Mouse (Mus musculus): ENCODE measurements around the gene Rad54l. TPM values are rescaled to one million over a fixed set of nuclear protein-coding genes. Genes with fewer than 3 reads are reported as not detected.

Gene Rad54l
- polyA plus RNA-seq (2015; fragmentation: Nextera tagmentation; extraction: Ambion mirVana): 30.5 and 31.3 TPM in 2 replicates

DNA sequence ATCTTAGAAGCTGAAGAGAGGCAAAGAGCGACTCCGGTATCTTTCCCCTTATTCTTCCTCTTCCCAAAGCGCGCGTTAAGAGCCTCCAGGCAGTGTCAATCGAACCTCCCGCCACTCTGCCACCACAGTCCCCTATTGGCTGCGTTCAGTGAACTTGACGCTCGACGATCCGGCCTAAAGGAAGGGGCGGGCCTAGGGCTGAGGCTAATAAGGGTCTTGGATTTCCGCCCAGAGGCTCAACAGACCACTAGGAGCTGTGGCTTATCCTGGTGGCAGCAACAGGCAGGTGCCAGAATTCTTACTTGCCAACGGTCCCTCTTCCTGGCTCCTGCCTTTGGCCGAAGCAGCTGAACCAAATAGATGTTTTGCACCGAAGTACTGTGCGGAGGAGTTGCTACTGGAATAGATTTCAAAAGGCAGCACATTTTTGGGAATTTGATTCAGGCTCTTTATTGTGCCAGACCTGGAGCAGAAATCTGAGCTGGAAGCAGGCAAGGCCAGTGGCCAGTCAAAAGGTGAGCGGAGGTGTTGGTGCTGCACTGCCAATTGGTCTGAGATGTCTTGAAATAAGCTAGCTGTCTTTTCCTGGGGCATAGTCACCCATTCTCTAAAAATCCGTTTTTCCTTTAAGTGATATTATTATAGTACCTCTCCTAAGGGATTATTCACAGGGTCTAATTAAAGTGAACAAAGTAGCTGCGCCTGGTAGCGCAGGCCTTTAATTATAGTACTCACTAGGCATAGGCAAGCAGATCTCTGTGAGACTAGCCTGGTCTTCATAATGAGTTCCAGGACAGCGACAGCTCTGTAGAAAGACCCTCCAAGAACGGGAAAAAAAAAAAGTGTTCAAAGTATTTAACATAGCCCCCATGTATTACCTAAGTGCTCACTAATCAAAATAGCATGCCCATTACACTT lies at the start of gene Rad54l, which contains the start of gene Pomgnt1:
TSS of gene Rad54l (minus strand) at position 89 of the 918 bp plus-strand sequence.
TSS of gene Pomgnt1 (plus strand) at position 239 of the 918 bp plus-strand sequence.
- Histone ChIP-seq H3K9ac (ENCODE audit: low read length) (peak within 1 kb of the TSS; percentile 72), H3K4me2 (ENCODE audit: low read depth, low read length) (peak within 1 kb of the TSS; percentile 61), H3K27me3 (ENCODE audit: control insufficient read depth, insufficient read depth, low read depth, low read length) (no peaks in the 10 kb centered on the region), H3K4me3 (ENCODE audit: low read length) (peak within 1 kb of the TSS; percentile 57), H3K9me3 (ENCODE audit: control insufficient read depth, low read length) (no peaks in the 10 kb centered on the region), H3K27ac (ENCODE audit: low read length) (peak within 1 kb of the TSS; percentile 60), H3K36me3 (ENCODE audit: control insufficient read depth, insufficient read depth, low read length) (no peaks in the 10 kb centered on the region), H3K4me1 (replicated peaks; ENCODE audit: control insufficient read depth, insufficient read depth, low read length) (peaks cover 9% of the 10 kb centered on the region)
- ATAC-seq (ENCODE audit: low read depth): peak; percentile 99
- WGBS: 4% methylated on average over 24 of the region's 24 CpGs

- Histone ChIP-seq H3K9me3 (ENCODE audit: control insufficient read depth, low read length) (no peaks in the 10 kb centered on the region), H3K4me1 (replicated peaks; ENCODE audit: control insufficient read depth, insufficient read depth, low read length) (peaks cover 33% of the 10 kb centered on the region), H3K4me3 (ENCODE audit: low read length) (no peak within 1 kb of the TSS), H3K36me3 (ENCODE audit: control insufficient read depth, insufficient read depth, low read length) (no peaks in the 10 kb centered on the region), H3K4me2 (ENCODE audit: low read depth, low read length) (no peak within 1 kb of the TSS), H3K27me3 (ENCODE audit: control insufficient read depth, insufficient read depth, low read depth, low read length) (no peaks in the 10 kb centered on the region), H3K9ac (ENCODE audit: low read length) (no peak within 1 kb of the TSS), H3K27ac (ENCODE audit: low read length) (no peak within 1 kb of the TSS)
- no peak for ATAC-seq (ENCODE audit: low read depth)
- 81% methylated on average over 6 of the region's 6 CpGs for WGBS
These were observed 49.6 kb upstream of the Rad54l start, which contains the start of the genes 1700042G07Rik and Gm49337 for GRCm38 (mm10) chr4:116173072-116173471. Gene 1700042G07Rik (plus strand): TSS chr4:116173372. Gene Gm49337 (plus strand): TSS chr4:116173384.

- no peak for ATAC-seq (ENCODE audit: low read depth)
- WGBS: 61% methylated on average over 3 of the region's 3 CpGs
- H3K4me3 ChIP-seq (ENCODE audit: low read length): no peak overlapping the region
- no peak overlapping the region for H3K4me2 ChIP-seq (ENCODE audit: low read depth, low read length)
- H3K9ac ChIP-seq (ENCODE audit: low read length): no peak overlapping the region
- no peaks in the 10 kb centered on the region for H3K9me3 ChIP-seq (ENCODE audit: control insufficient read depth, low read length)
- no peaks in the 10 kb centered on the region for H3K27me3 ChIP-seq (ENCODE audit: control insufficient read depth, insufficient read depth, low read depth, low read length)
- H3K36me3 ChIP-seq (ENCODE audit: control insufficient read depth, insufficient read depth, low read length): no peaks in the 10 kb centered on the region
- H3K4me1 ChIP-seq (replicated peaks; ENCODE audit: control insufficient read depth, insufficient read depth, low read length): peaks cover 16% of the 10 kb centered on the region
- no peak overlapping the region for H3K27ac ChIP-seq (ENCODE audit: low read length)
These were observed 45.8 kb upstream of the Rad54l start for GRCm38 (mm10) chr4:116169353-116169672.

DNA sequence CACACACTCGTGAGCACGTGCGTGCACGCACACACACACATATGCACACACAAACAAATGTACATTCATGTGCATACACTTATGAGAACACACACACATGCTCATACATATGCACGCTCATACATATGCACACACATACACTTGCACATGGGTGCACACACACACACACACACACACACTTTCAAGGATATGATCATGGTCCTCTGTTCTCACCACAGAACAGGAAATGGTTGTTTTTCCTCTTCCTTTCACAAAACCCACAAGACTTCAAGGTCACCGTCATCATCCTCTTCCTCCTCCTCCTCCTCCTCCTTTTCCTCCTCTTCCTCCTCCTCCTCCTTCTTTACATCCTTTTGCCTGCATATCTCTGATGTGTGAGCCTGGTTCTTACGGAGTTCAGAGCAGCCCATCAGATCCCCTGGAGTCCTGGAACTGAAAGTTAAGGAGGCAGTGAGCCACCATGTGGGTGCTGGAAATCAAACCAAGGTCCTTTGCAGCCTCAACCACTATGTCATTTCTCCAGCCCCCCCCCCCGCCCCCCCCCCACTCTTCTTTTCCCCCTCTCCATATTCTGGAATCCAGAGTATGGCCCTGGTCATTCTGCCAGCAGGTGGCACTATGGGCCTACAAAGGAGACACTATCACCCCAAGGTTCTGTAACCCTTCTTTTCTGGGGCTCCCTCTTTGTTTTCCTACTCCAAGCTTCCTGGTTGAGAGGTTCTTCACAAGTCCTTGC lies 45.3 kb upstream of the Rad54l start:
- ATAC-seq (ENCODE audit: low read depth): peak; percentile 41; the same call in 1 of the 2 replicates
- H3K9ac ChIP-seq (ENCODE audit: low read length): no peak overlapping the region

GRCm38 (mm10) chr4:116167404-116167803 lies 43.9 kb upstream of the Rad54l start, which contains the start of gene Tspan1:
Gene Tspan1 (minus strand): TSS chr4:116167601.
- no peaks in the 10 kb centered on the region for H3K36me3 ChIP-seq (ENCODE audit: control insufficient read depth, insufficient read depth, low read length)
- no peak within 1 kb of the TSS for H3K4me3 ChIP-seq (ENCODE audit: low read length)
- H3K27ac ChIP-seq (ENCODE audit: low read length): peak within 1 kb of the TSS; percentile 50
- peak within 1 kb of the TSS; percentile 22; the same call in 1 of the 2 replicates for H3K4me2 ChIP-seq (ENCODE audit: low read depth, low read length)
- ATAC-seq (ENCODE audit: low read depth): peak; percentile 72
- H3K27me3 ChIP-seq (ENCODE audit: control insufficient read depth, insufficient read depth, low read depth, low read length): no peaks in the 10 kb centered on the region
- H3K4me1 ChIP-seq (replicated peaks; ENCODE audit: control insufficient read depth, insufficient read depth, low read length): peaks cover 17% of the 10 kb centered on the region
- WGBS: 23% methylated on average over 7 of the region's 7 CpGs
- 0 out of 2 replicates have a peak within 1 kb of the TSS, but pooled peaks have one; percentile 13 for H3K9ac ChIP-seq (ENCODE audit: low read length)
- no peaks in the 10 kb centered on the region for H3K9me3 ChIP-seq (ENCODE audit: control insufficient read depth, low read length)

More for the DNA sequence above, 45.3 kb upstream of the Rad54l start:
- Histone ChIP-seq H3K36me3 (ENCODE audit: control insufficient read depth, insufficient read depth, low read length) (no peaks in the 10 kb centered on the region), H3K27me3 (ENCODE audit: control insufficient read depth, insufficient read depth, low read depth, low read length) (no peaks in the 10 kb centered on the region), H3K27ac (ENCODE audit: low read length) (no peak overlapping the region), H3K4me3 (ENCODE audit: low read length) (no peak overlapping the region), H3K4me1 (replicated peaks; ENCODE audit: control insufficient read depth, insufficient read depth, low read length) (peaks cover 13% of the 10 kb centered on the region), H3K4me2 (ENCODE audit: low read depth, low read length) (no peak overlapping the region), H3K9me3 (ENCODE audit: control insufficient read depth, low read length) (no peaks in the 10 kb centered on the region)
- 78% methylated on average over 7 of the region's 8 CpGs for WGBS

DNA sequence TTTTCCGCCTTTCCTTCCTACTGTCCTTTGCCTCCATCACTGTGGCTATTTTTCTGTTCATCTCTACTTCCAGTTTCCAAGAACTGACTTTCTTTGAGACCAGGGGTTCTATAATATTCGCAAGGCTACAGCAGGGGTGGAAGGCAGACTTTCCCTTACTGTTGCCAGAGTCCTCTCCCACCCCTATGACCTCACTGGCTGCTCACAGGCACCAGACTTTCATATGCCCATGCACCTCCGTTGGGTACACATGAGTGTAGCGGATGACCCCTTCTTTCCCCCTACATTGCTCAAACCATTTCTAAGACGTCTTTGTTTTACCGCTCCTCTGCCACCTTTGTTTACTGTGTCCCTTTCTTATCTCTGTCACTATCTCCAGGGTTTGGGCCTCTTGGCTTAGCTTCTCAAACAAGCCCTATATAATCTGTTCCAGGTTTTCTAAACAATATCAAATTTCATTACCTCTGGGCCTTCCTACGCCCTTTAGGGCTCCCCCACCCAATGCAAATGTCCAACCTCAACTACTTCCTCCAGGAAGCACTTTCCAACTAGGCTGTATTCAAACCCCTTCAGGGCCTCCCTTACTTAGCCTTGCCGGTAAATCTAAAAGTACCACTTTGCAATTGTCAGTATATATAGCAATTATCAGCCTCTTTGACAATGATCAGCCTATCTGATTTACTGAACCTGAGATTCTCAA lies 42.4 kb upstream of the Rad54l start:
- H3K4me2 ChIP-seq (ENCODE audit: low read depth, low read length): no peak overlapping the region
- no peak overlapping the region for H3K4me3 ChIP-seq (ENCODE audit: low read length)
- no peaks in the 10 kb centered on the region for H3K36me3 ChIP-seq (ENCODE audit: control insufficient read depth, insufficient read depth, low read length)
- ATAC-seq (ENCODE audit: low read depth): no peak
- H3K27me3 ChIP-seq (ENCODE audit: control insufficient read depth, insufficient read depth, low read depth, low read length): no peaks in the 10 kb centered on the region
- WGBS: 35% methylated on average over 8 of the region's 8 CpGs
- H3K9ac ChIP-seq (ENCODE audit: low read length): no peak overlapping the region
- H3K9me3 ChIP-seq (ENCODE audit: control insufficient read depth, low read length): no peaks in the 10 kb centered on the region
- peaks cover 17% of the 10 kb centered on the region for H3K4me1 ChIP-seq (replicated peaks; ENCODE audit: control insufficient read depth, insufficient read depth, low read length)
- H3K27ac ChIP-seq (ENCODE audit: low read length): peak overlapping the region; percentile 80

GRCm38 (mm10) chr4:116164759-116165554 lies 41.5 kb upstream of the Rad54l start:
- H3K9ac ChIP-seq (ENCODE audit: low read length): no peak overlapping the region
- ATAC-seq (ENCODE audit: low read depth): peak; percentile 29; the same call in 1 of the 2 replicates
- no peak overlapping the region for H3K4me3 ChIP-seq (ENCODE audit: low read length)
- H3K27ac ChIP-seq (ENCODE audit: low read length): peak overlapping the region; percentile 80
- no peaks in the 10 kb centered on the region for H3K27me3 ChIP-seq (ENCODE audit: control insufficient read depth, insufficient read depth, low read depth, low read length)
- no peak overlapping the region for H3K4me2 ChIP-seq (ENCODE audit: low read depth, low read length)
- H3K9me3 ChIP-seq (ENCODE audit: control insufficient read depth, low read length): no peaks in the 10 kb centered on the region
- H3K4me1 ChIP-seq (replicated peaks; ENCODE audit: control insufficient read depth, insufficient read depth, low read length): peaks cover 17% of the 10 kb centered on the region
- no peaks in the 10 kb centered on the region; the same call in 1 of the 2 replicates for H3K36me3 ChIP-seq (ENCODE audit: control insufficient read depth, insufficient read depth, low read length)
- WGBS: 63% methylated on average over 2 of the region's 2 CpGs

DNA sequence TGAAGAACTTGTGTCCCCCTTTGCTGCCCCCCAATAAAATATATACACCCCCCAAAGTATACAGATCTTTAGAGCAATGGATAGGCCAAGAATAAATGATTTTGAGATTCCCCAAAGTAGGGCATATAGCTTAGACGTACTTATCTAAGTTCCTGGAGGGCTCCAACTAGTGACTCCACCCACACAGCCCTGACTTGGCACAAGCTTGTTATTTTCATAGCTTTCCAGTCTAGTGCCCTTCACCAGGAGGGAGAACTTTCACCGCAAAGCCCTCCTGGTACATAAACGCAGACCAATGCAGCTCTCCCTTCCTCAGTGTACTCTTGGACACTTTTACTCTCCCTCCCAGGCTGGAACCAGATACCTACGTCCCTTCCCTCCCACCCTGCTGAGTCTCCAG lies 38.7 kb upstream of the Rad54l start:
- no peak overlapping the region for H3K9ac ChIP-seq (ENCODE audit: low read length)
- H3K36me3 ChIP-seq (ENCODE audit: control insufficient read depth, insufficient read depth, low read length): peaks cover 19% of the 10 kb centered on the region
- no peak overlapping the region for H3K4me2 ChIP-seq (ENCODE audit: low read depth, low read length)
- peak; percentile 61 for ATAC-seq (ENCODE audit: low read depth)
- 55% methylated on average over 4 of the region's 4 CpGs for WGBS
- peaks cover 17% of the 10 kb centered on the region for H3K4me1 ChIP-seq (replicated peaks; ENCODE audit: control insufficient read depth, insufficient read depth, low read length)
- H3K27me3 ChIP-seq (ENCODE audit: control insufficient read depth, insufficient read depth, low read depth, low read length): no peaks in the 10 kb centered on the region
- no peak overlapping the region for H3K4me3 ChIP-seq (ENCODE audit: low read length)
- no peaks in the 10 kb centered on the region for H3K9me3 ChIP-seq (ENCODE audit: control insufficient read depth, low read length)
- H3K27ac ChIP-seq (ENCODE audit: low read length): peak overlapping the region; percentile 41
